Mouse (Mus musculus) MEL (cell line): ENCODE measurements around the gene Naaladl2. TPM values are rescaled to one million over a fixed set of nuclear protein-coding genes. Genes with fewer than 3 reads are reported as not detected.
A peak's percentile ranks its signal among the peaks of the same experiment; 100 is the strongest.

Source experiments
- DNase-seq: peaks from one replicate; pipeline ENCODE4 v3.0.0; 2011; ENCODE audit warnings: low read depth, low spot score
- H3K27ac ChIP-seq: 2 replicates; pipeline ENCODE4 v1.5.1; 2012; ENCODE audit warnings: low read depth, mild to moderate bottlenecking, control low read depth, low read length, moderate library complexity; ENCODE audit not compliant: control insufficient read depth
- H3K27me3 ChIP-seq, 2 experiments: fragments of 150-350 bp in 1 of 2; sonication (generic) in 1 of 2; 2 replicates each; pipeline ENCODE4 v1.6.1; 2012; ENCODE audit warnings: low read length in 2 of 2, mild to moderate bottlenecking in 2 of 2, improper control_type of control experiment in 1 of 2, moderate library complexity in 1 of 2; ENCODE audit not compliant: insufficient read depth in 2 of 2, control insufficient read depth in 1 of 2
- H3K36me3 ChIP-seq, 2 experiments: 2 replicates each; pipeline ENCODE4 v1.6.1; 2012 to 2014; ENCODE audit warnings: low read length in 2 of 2, improper control_type of control experiment in 1 of 2, inconsistent platforms in 1 of 2, mild to moderate bottlenecking in 1 of 2; ENCODE audit not compliant: insufficient read depth in 2 of 2, control insufficient read depth in 1 of 2
- H3K4me1 ChIP-seq, 2 experiments: fragments of 150-350 bp in 1 of 2; sonication (generic) in 1 of 2; 2 replicates each; pipeline ENCODE4 v1.6.1; 2012; ENCODE audit warnings: low read length in 2 of 2, improper control_type of control experiment in 1 of 2, mild to moderate bottlenecking in 1 of 2; ENCODE audit not compliant: insufficient read depth in 2 of 2, control insufficient read depth in 1 of 2
- H3K4me3 ChIP-seq, 2 experiments: fragments of 150-350 bp in 1 of 2; sonication (generic) in 1 of 2; 2 replicates each; pipeline ENCODE4 v1.5.1; 2012; ENCODE audit warnings: low read depth in 2 of 2, low read length in 2 of 2, mild to moderate bottlenecking in 2 of 2, moderate library complexity in 2 of 2, control low read depth in 1 of 2, improper control_type of control experiment in 1 of 2; ENCODE audit not compliant: control insufficient read depth in 1 of 2, insufficient read depth in 1 of 2
- H3K79me2 ChIP-seq: 2 replicates; pipeline ENCODE4 v1.6.1; 2012; ENCODE audit warnings: mild to moderate bottlenecking, low read length, moderate library complexity; ENCODE audit not compliant: control insufficient read depth, poor library complexity, insufficient read depth
- H3K9ac ChIP-seq: 2 replicates; pipeline ENCODE4 v1.6.1; 2012; ENCODE audit warnings: low read depth, mild to moderate bottlenecking, control low read depth, low read length, moderate library complexity; ENCODE audit not compliant: control insufficient read depth, poor library complexity, severe bottlenecking
- H3K9me3 ChIP-seq: fragments of 150-350 bp; sonication (generic); replicated peaks from 2 replicates; pipeline ENCODE4 v1.6.1; 2012; ENCODE audit warnings: mild to moderate bottlenecking, low read length, improper control_type of control experiment, moderate library complexity; ENCODE audit not compliant: insufficient read depth
- CHD1 ChIP-seq: IDR thresholded peaks from 2 replicates; pipeline ENCODE4 v1.6.1; 2012; ENCODE audit warnings: low read depth, mild to moderate bottlenecking, inconsistent platforms, low read length, improper control_type of control experiment
- CTCF ChIP-seq, 3 experiments: IDR thresholded peaks in 2 of 3; conservative IDR thresholded peaks in 1 of 3; 2 replicates each; pipeline ENCODE4 v1.5.1; 2011 to 2012; ENCODE audit warnings: low read length in 3 of 3, low read depth in 2 of 3, mild to moderate bottlenecking in 2 of 3, improper control_type of control experiment in 1 of 3, inconsistent platforms in 1 of 3, mixed read lengths in 1 of 3, moderate library complexity in 1 of 3; ENCODE audit not compliant: control insufficient read depth in 1 of 3, insufficient read depth in 1 of 3, poor library complexity in 1 of 3, severe bottlenecking in 1 of 3
- E2F4 ChIP-seq: IDR thresholded peaks from 2 replicates; pipeline ENCODE4 v1.6.1; 2011; ENCODE audit warnings: low read depth, low read length, improper control_type of control experiment, borderline replicate concordance
- EP300 ChIP-seq, 2 experiments: IDR thresholded peaks; 2 replicates each; pipeline ENCODE4 v1.6.1; 2011; ENCODE audit warnings: improper control_type of control experiment in 2 of 2, low read length in 2 of 2, low read depth in 1 of 2, mild to moderate bottlenecking in 1 of 2
- JUND ChIP-seq: IDR thresholded peaks from 2 replicates; pipeline ENCODE4 v1.6.1; 2011; ENCODE audit warnings: low read depth, mild to moderate bottlenecking, improper control_type of control experiment, low read length
- MAFK ChIP-seq: IDR thresholded peaks from 2 replicates; pipeline ENCODE4 v1.6.1; 2011; ENCODE audit warnings: low read depth, mild to moderate bottlenecking, low read length, improper control_type of control experiment, borderline replicate concordance
- MYB ChIP-seq: IDR thresholded peaks from 2 replicates; pipeline ENCODE4 v1.6.1; 2011; ENCODE audit warnings: mild to moderate bottlenecking, low read depth, low read length, improper control_type of control experiment
- POLR2A ChIP-seq, 2 experiments: IDR thresholded peaks; 2 replicates each; pipeline ENCODE4 v1.6.1; 2011 to 2012; ENCODE audit warnings: low read length in 2 of 2, mild to moderate bottlenecking in 2 of 2, control low read depth in 1 of 2, improper control_type of control experiment in 1 of 2, low read depth in 1 of 2, moderate library complexity in 1 of 2; ENCODE audit not compliant: control insufficient read depth in 1 of 2, insufficient read depth in 1 of 2, poor library complexity in 1 of 2
- RAD21 ChIP-seq: IDR thresholded peaks from 2 replicates; pipeline ENCODE4 v1.6.1; 2011; ENCODE audit warnings: mild to moderate bottlenecking, low read depth, low read length, improper control_type of control experiment
- RCOR1 ChIP-seq: IDR thresholded peaks from 2 replicates; pipeline ENCODE4 v1.6.1; 2012; ENCODE audit warnings: low read depth, mild to moderate bottlenecking, inconsistent platforms, low read length, improper control_type of control experiment
- SMC3 ChIP-seq: IDR thresholded peaks from 2 replicates; pipeline ENCODE4 v1.6.1; 2011; ENCODE audit warnings: low read depth, low read length, improper control_type of control experiment
- TCF12 ChIP-seq: IDR thresholded peaks from 2 replicates; pipeline ENCODE4 v1.6.1; 2014; ENCODE audit warnings: low read depth, mild to moderate bottlenecking, inconsistent platforms, low read length, improper control_type of control experiment, moderate library complexity
- UBTF ChIP-seq: IDR thresholded peaks from 2 replicates; pipeline ENCODE4 v1.6.1; 2012; ENCODE audit warnings: low read depth, mild to moderate bottlenecking, inconsistent platforms, low read length, improper control_type of control experiment, moderate library complexity, borderline replicate concordance; ENCODE audit not compliant: insufficient read depth
- USF2 ChIP-seq, 2 experiments: IDR thresholded peaks; 2 replicates each; pipeline ENCODE4 v1.6.1; 2011 to 2012; ENCODE audit warnings: improper control_type of control experiment in 2 of 2, low read length in 2 of 2, borderline replicate concordance in 1 of 2, inconsistent platforms in 1 of 2, low read depth in 1 of 2, mild to moderate bottlenecking in 1 of 2; ENCODE audit not compliant: insufficient read depth in 1 of 2
- ZNF384 ChIP-seq: IDR thresholded peaks from 2 replicates; pipeline ENCODE4 v1.6.1; 2012; ENCODE audit warnings: low read depth, mild to moderate bottlenecking, inconsistent platforms, low read length, improper control_type of control experiment
- polyA plus RNA-seq, 2 experiments: library from polyadenylated mRNA; stranded (reverse) in 1 of 2; unstranded in 1 of 2; fragments of >175 nt in 1 of 2; fragments of >200 nt in 1 of 2; gene quantifications; 2 replicates each; pipeline versions ENCODE4 v1.2.1 to v1.2.4; 2012; ENCODE audit warnings: low replicate concordance in 2 of 2, low read depth in 1 of 2; ENCODE audit not compliant: insufficient read length in 2 of 2, insufficient read depth in 1 of 2, missing spikeins in 1 of 2
- total RNA-seq: library from RNA; depleted of rRNA; stranded (reverse); fragments of 300-350 nt; gene quantifications from 2 replicates; pipeline ENCODE4 v1.2.3, GENCODE M21; 2012

Naaladl2 gene
- total and polyA plus RNA-seq, 3 experiments, result 0.17 TPM; not detected in 2

GRCm38 (mm10) chr3:24630032-24630431 is 514.0 kb downstream of the Naaladl2 start:
- Histone ChIP-seq H3K36me3 (no peaks in the 10 kb centered on the region), H3K79me2 (no peaks in the 10 kb centered on the region), H3K27ac (no peak overlapping the region), H3K9me3 (no peaks in the 10 kb centered on the region), H3K4me1 (no peaks in the 10 kb centered on the region), H3K4me3 (no peak overlapping the region), H3K9ac (no peak overlapping the region), H3K27me3 (no peaks in the 10 kb centered on the region)
- TF ChIP-seq EP300 (IDR thresholded peaks at IDR 0.05; ENCODE audit: low read depth in 1 of 2, low read length in 2 of 2) (no peak), JUND (no peak), TCF12 (no peak), E2F4 (no peak), USF2 (IDR thresholded peaks at IDR 0.05; ENCODE audit: borderline replicate concordance in 1 of 2, insufficient read depth in 1 of 2, low read depth in 1 of 2, low read length in 2 of 2) (no peak), RAD21 (no peak)
- DNase-seq, result no peak

- Histone ChIP-seq H3K9me3 (no peaks in the 10 kb centered on the region), H3K27me3 (no peaks in the 10 kb centered on the region), H3K36me3 (no peaks in the 10 kb centered on the region), H3K27ac (no peak overlapping the region), H3K4me1 (no peaks in the 10 kb centered on the region), H3K9ac (no peak overlapping the region), H3K4me3 (no peak overlapping the region), H3K79me2 (no peaks in the 10 kb centered on the region)
- DNase-seq, result no peak
- no peak for TF ChIP-seq CTCF (IDR thresholded peaks at IDR 0.05 in 2 of 3, conservative IDR thresholded peaks at IDR 0.05 in 1 of 3; ENCODE audit: control insufficient read depth in 1 of 3, insufficient read depth in 1 of 3, low read depth in 2 of 3, low read length in 3 of 3, poor library complexity in 1 of 3, severe bottlenecking in 1 of 3)
- TF ChIP-seq ZNF384, result no peak
- TF ChIP-seq RCOR1, result no peak
- no peak for TF ChIP-seq E2F4
- no peak for TF ChIP-seq RAD21
- TF ChIP-seq MYB, result no peak
- TF ChIP-seq SMC3, result no peak
- TF ChIP-seq POLR2A (IDR thresholded peaks at IDR 0.05; ENCODE audit: control insufficient read depth in 1 of 2, insufficient read depth in 1 of 2, low read depth in 1 of 2, low read length in 2 of 2, poor library complexity in 1 of 2), result no peak
- TF ChIP-seq UBTF, result no peak
- no peak for TF ChIP-seq CHD1
These were observed 538.6 kb downstream of the Naaladl2 start for GRCm38 (mm10) chr3:24605485-24605884.

- Histone ChIP-seq H3K9ac (no peak overlapping the region), H3K27me3 (no peaks in the 10 kb centered on the region)
- DNase-seq, result no peak
- TF ChIP-seq MAFK (peak; percentile 92), MYB (no peak)
- TF ChIP-seq, all 39 proteins: peak for 1
- H3K36me3 ChIP-seq, result no peaks in the 10 kb centered on the region
- H3K4me1 ChIP-seq, result no peaks in the 10 kb centered on the region
- H3K79me2 ChIP-seq, result no peaks in the 10 kb centered on the region
- no peaks in the 10 kb centered on the region for H3K9me3 ChIP-seq
- no peak overlapping the region for H3K27ac ChIP-seq
- H3K4me3 ChIP-seq, result no peak overlapping the region
These were observed 539.2 kb downstream of the Naaladl2 start for GRCm38 (mm10) chr3:24604791-24605320.
